Mouse (Mus musculus): ENCODE measurements around the gene Rps2. TPM values are rescaled to one million over a fixed set of nuclear protein-coding genes. Genes with fewer than 3 reads are reported as not detected.
"Not testable (repeated sequence)": the region's sequence is repeated elsewhere in the genome, so short reads cannot be mapped to it uniquely, and the experiment has no call there.

Gene Rps2
- total RNA-seq, 2 experiments from 2014 or later = 291 to 312 TPM

DNA sequence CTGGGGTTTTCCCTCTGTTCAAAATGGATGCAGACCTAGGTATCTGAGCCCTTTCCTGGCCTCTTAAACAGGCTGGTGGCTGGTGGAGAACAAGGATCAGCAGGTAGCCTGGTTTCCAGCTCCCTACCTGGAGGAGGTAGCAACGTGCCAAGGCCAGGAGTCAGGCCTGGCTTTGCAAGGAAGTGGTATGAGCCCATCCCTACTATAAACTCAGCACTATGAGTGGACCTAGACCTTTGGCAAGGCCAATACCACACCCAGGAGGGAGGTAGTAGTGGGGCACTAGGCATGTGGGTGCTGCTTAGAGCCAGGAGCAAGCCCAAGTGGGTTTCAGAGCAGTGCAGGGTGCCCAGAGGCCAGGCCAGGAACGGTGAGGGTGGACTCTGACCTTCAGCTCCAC lies 18.4 kb upstream of the Rps2 start:
- no peak for DNase-seq (ENCODE audit: low spot score in 2 of 2)
- intact Hi-C loops (cut with DNase I) = no loop called here

DNA sequence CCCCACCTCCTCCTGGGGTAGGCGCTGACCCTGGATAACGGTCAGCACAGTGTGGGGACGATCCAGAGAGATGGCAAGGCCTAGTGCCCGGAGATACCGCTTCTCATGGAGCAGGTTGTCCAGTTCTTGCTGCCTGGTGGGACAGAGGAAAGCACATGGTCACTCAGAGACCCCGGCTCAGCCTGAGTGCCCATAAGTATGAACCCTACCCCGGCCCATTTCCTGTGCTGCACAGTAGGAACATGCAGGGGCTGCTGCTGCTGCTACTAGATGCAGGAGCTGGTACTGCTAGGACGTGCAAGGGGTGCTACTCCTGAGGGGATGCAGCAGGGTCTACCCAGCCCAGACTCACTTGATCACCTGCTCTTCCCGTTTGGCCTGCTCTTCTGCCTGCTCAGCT lies 16.7 kb upstream of the Rps2 start:
- intact Hi-C loops (cut with DNase I) = no loop called here
- no peak for DNase-seq (ENCODE audit: low spot score in 2 of 2)

DNA sequence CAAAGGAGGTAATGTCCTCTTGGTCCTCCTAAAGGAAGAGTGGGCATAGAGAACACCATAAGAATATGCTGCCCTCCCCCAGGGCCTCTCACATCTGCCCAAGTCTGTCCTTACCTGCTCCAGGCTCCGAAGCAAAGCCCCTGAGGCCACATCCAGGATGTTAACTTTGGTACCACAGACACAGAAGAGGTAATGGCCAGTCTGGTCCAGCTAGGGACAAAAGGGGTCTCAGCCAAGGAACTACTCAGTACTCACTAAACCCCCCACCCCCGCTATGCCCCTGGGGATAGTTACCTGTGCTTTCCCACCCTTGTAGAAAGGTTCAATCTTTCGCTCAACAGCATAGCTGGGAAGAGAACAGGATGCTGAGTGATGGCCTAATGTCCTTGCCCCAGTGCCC lies 12.1 kb upstream of the Rps2 start:
- intact Hi-C loops (cut with DNase I) = no loop called here
- no peak for DNase-seq (ENCODE audit: low spot score in 2 of 2)

DNA sequence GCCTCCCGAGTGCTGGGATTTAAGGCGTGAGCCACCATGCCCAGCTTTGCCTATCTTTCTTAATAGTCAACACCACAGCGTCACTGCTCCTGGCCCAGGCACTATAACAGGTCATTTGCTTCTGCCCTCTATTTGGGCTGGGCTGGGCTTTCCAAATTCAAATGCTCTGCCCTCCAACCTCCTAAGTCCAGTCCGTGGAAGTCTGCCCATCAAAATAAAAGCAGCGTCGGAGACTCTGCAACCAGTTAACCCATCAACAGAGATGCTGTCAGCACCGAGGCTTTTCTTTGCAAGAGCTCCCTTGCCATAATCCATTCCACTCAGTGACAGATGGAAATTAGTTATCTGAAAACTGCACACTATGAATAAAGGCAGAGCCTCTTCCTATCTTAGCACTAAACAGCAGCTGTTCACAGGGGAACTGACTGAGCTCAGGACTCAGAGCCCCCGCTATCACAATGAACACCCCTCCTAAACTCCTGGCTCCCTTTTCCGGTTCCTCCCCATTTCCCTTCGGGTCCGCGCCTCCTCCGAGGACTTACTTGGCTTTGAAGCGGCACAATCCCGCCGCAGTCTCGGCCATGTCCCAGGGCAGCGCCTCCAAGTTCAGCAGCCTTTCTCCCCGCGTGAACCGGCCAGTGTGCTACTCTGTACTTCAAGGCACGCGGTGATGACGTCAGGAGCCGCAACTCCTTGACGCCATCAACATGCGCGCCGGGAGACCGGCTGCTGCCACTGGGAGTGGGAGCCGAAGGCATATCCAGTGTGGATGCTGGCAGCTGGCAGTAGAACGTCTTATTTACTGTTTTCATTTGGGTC lies 10.7 kb upstream of the Rps2 start, which contains the start of gene Tbl3:
Gene Tbl3, minus strand, starts transcription at position 679 of the 819 bp plus-strand sequence.
- peak; percentile 94 to 95 for DNase-seq (ENCODE audit: low spot score in 2 of 2)
- intact Hi-C loops (cut with DNase I) = no loop called here

DNA sequence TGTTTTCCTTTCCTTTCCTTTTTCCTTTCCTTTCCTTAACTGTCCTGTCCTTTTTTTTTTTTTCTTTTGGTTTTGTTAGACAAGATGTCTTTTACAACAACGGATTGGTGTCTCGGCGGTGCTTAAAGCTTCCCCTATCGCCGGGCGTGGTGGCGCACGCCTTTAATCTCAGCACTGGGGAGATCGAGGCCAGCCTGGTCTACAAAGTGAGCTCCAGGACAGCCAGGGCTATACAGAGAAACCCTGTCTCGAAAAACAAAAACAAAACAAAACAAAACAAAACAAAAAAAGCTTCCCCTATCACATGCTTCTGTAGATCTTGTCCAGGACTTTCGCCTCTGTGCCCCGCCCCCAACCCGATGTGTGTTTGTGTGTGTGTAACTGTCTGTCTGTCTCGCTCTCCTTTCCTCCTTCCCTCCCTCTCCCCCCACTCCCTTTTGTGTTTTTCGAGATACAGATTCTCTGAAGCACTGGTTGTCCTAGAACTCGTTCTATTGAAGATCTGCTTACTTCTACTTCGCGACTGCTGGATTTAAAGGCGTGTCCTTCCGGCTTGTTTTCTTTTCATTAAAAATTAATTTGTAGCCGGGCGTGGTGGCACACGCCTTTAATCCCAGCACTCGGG lies 10.0 kb upstream of the Rps2 start:
- DNase-seq (ENCODE audit: low spot score in 2 of 2) = no peak
- intact Hi-C loops (cut with DNase I) = no loop called here

- intact Hi-C loops (cut with DNase I) = no loop called here
These were observed 9.3 kb upstream of the Rps2 start for GRCm38 (mm10) chr17:24708646-24709045.

GRCm38 (mm10) chr17:24715556-24715955 lies 2.4 kb upstream of the Rps2 start:
- no peak for DNase-seq (ENCODE audit: low spot score in 2 of 2)
- intact Hi-C loops (cut with DNase I) = no loop called here

More at GRCm38 (mm10) chr17:24708646-24709045, 9.3 kb upstream of the Rps2 start:
- no peak for DNase-seq (ENCODE audit: low spot score in 2 of 2)

DNA sequence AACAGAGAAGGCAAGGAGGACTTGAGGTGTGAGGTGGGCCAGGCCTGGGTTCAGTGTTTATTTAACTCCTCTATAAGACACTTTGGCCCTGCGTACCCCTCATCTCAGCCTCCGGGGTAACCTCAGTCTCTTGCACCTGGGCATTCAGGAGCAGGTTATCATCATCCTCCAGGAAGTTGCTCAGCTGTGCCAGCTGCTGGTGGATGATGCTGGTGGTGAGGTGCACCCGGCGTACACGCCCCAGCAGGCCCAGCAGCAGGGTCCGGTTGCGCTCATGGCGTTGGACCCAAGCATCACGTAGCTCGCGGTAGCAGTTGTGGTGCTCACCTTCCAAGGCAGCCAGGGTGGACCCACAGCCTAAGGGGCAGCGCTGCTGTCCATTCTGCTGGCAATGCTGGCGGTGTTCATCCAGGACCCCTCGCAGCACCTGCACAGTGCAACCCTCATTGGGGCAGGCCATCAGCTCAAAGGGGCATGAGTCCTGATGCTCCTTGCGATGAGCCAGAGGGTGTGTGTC lies 1.7 kb upstream of the Rps2 start:
- no peak for DNase-seq (ENCODE audit: low spot score in 2 of 2)

GRCm38 (mm10) chr17:24718938-24719337 lies 1.0 kb downstream of the Rps2 start:
- DNase-seq (ENCODE audit: low spot score in 2 of 2); intact Hi-C loops (cut with DNase I): not testable (repeated sequence)

More for the DNA sequence above, 1.7 kb upstream of the Rps2 start:
- intact Hi-C loops (cut with DNase I) = no loop called here

DNA sequence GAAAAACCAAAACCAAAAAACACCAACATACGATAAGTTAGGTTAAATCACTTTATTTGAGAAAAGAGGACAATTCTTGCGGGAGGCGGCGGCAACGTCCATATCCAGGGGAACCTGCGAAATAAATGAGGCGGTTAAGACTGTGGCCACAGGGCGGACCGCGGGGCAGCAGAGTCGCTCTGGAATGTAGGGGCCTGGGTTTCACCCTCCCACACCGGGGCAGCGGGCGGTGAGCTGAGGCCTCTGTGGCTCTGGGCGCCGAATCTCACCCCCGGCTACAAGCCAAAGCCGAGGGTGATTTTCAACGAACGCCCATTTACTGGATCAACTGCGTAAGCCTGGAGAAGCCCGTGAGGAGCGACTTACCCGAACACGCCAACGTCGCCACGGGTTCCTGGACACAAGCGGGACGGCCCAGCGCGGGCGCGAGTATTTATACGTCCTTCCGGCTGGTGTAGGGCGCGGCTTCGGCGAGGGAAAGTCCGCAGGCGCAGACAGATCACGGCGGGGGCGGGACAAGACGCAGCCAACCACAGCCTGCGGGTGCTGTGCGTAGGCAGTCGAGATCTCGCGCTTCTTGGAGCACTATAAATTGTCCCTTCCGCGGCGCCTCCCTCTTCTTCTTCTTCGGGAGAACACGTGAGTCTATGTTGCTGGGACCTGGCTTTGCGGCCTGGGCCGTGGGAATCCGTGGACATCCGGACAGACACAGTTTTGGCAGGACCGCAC lies 1.7 kb downstream of the Rps2 start:
- peak; percentile 98 to 99 for DNase-seq (ENCODE audit: low spot score in 2 of 2)
- intact Hi-C loops (cut with DNase I) = no loop called here

DNA sequence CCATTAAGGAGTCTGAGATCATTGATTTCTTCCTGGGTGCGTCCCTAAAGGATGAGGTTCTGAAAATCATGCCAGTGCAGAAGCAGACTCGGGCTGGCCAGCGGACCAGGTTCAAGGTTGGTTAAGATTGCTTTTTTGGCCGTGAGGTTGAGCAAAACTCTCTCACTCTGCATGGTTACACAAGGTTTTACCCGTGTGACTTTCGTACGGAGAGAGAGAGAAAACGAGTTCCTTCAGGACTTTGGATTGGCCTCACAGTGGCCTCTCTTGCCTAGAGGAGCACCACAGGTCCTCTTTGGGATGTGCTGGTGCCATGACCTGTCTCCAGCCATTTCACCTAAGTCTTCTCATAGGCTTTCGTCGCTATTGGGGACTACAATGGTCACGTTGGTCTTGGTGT lies 2.7 kb downstream of the Rps2 start:
- intact Hi-C loops (cut with DNase I) = not testable (repeated sequence)

DNA sequence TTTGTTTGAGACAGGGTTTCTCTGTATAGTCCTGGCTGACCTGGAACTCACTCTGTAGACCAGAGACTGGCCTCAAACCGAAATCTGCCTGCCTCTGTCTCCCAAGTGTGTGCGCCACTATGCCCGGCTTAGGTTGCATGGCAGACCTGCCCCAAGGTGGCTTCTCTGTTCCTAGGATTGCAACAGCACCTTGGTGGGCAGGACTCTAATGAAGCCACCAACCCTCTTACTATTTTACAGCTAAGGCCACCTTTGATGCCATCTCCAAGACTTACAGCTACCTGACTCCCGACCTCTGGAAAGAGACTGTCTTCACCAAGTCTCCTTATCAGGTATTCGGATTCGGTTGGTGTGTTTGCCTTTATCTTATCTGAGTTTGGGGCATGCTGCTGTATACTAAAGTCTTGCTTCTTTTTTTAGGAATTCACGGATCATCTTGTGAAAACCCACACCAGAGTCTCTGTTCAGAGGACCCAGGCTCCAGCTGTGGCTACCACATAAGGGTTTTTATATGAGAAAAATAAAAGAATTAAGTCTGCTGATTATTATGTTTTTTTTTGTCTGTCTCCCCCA lies 3.6 kb downstream of the Rps2 start:
- intact Hi-C loops (cut with DNase I); DNase-seq (ENCODE audit: low spot score in 2 of 2): not testable (repeated sequence)

More for the DNA sequence above, 2.7 kb downstream of the Rps2 start:
- not testable (repeated sequence) for DNase-seq (ENCODE audit: low spot score in 2 of 2)

- DNase-seq (ENCODE audit: low spot score in 2 of 2) = no peak
- intact Hi-C loops (cut with DNase I) = no loop called here
These were observed 4.5 kb downstream of the Rps2 start for GRCm38 (mm10) chr17:24722220-24722924.

- intact Hi-C loops (cut with DNase I) = no loop called here
- no peak for DNase-seq (ENCODE audit: low spot score in 2 of 2)
These were observed 5.4 kb downstream of the Rps2 start for GRCm38 (mm10) chr17:24723122-24723880.

DNA sequence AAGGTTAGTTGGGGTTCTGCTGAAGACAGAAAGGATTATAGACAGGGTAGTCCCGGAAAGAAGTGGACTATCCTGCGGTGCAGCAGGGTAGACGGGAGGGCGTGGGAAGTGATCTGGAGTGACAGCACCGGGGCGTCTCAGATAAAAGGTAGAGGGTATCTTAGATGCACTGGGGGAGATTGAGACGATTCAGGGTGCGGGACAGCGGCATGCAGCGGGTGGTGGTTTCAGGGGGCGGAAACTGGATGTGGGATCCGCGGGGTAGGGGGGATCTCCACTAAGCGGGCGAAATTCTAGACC lies 5.9 kb downstream of the Rps2 start:
- no peak for DNase-seq (ENCODE audit: low spot score in 2 of 2)
- intact Hi-C loops (cut with DNase I) = no loop called here

DNA sequence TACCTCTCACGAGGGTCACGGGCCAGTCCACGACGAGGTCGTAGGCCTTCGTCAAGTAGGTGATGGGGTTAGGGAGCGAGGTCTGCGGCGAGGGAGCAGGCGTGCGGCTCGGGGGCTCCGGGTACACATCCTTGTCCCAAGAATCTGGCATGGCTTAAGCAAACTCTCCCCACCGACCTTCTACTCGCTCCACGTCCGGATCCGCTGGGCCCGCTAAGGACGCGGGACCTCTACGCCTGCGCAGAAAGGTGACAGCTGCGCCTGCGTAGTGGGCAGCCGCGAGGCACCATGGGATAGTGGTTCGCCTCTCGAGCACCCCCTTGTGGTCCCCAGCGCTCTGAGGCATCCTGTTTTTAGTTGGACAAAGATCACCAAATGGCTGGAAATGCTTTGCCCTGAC lies 6.3 kb downstream of the Rps2 start, which contains the start of gene Ndufb10:
Gene Ndufb10, minus strand, starts transcription at position 295 of the 400 bp plus-strand sequence.
- intact Hi-C loops (cut with DNase I) = no loop called here
- DNase-seq (ENCODE audit: low spot score in 2 of 2) = peak; percentile 94 to 95

- intact Hi-C loops (cut with DNase I) = no loop called here
- DNase-seq (ENCODE audit: low spot score in 2 of 2) = no peak
These were observed 7.9 kb downstream of the Rps2 start for GRCm38 (mm10) chr17:24725637-24726390.

DNA sequence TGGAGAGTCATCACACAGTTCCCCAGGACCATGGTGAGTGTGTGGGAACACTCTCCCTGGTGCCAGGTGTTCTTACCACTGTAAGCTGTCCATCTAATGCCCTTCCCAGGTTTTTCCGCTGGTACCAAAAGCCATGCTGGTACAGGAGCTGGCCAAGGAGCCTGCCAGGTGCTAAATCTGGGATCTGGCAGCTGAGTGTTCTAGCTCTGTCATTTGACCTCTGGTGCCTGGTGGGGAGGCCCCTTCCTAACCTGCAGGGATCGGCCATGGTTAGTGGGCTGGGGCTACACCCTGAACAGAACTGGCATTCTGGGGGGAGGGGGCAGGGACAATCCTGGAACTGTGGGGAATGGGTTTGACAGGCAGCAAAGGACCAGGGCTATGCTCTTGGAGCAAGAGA lies 9.7 kb downstream of the Rps2 start, which contains the start of gene Rpl3l:
Gene Rpl3l, plus strand, starts transcription at position 203 of the 400 bp plus-strand sequence.
- no peak for DNase-seq (ENCODE audit: low spot score in 2 of 2)
- intact Hi-C loops (cut with DNase I) = no loop called here
